Mouse (Mus musculus): ENCODE measurements around the gene Dync2h1. TPM values are rescaled to one million over a fixed set of nuclear protein-coding genes. Genes with fewer than 3 reads are reported as not detected.

The Dync2h1 gene
- polyA plus RNA-seq, 1 experiment: 1.1 TPM

DNA sequence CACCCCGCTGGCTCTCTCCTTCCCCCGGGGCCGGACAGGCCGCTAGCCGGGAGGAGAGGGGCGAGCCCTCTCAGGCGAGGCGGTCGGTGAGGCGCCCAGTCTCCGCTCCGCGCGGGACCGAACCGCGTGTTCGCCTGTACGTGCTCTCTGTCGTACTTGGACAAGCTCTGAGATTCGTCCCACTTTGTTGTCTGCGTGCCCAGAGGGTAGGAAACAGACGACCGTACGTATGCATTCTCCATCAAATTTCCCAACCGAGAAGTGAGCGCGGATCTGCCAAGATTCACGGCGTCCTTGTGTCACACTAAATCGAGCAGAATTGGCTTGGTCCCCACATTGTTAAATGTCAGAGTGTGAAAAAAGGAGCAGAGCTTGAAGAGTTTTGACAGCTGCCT, 648 bp upstream of the Dync2h1 start:
- peaks cover 4% of the 10 kb centered on the region for H3K36me3 ChIP-seq (ENCODE audit: control insufficient read depth, insufficient read depth)

DNA sequence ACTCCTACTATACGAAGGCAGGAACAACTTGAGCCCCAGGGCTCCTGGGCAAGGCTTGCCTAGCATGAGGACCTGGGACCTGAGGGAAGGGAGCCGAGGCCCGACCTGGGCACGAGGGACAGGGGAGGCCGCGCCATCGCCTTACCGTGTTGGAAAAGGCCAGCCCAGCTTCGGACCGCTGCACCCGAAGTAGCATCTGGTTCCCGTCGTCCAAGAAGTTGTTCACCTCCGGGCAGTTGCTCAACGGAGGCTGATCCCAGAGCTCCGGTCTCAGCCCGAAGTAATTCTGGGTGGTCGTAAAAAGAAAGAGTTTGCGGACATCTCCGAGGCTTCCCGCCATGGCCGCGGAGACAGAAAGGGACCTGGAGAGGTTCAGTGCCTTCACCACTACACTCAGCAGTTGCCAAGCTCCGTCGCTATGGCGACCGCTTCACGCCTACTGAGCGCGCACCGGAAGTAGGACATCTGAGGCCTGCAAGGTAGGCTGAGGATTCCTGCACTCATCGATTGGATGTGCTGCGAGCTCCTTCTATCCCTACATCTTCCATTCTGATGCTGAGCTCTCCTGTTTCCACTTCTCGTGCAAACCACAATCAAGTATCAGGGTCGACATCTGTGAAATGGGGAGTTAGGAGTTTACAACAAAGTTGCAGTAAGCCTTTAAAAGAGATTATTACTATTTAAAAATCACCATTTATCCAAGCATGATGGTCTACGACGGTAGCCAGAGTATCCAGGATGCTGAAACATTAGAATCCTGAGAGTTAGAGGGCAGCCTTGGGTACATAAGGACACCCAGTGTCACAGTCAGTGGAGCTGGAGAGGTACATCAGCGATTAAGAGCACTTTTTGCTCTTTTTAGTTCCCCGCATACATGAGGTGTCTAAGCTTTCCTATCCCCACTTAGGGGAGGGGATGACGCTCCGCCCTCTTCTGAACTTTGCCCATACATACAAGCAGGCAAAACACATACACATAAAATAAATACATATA, 7.3 kb downstream of the Dync2h1 start:
- Histone ChIP-seq H3ac (ENCODE audit: control insufficient read depth, insufficient read length) (no peak overlapping the region), H3K36me3 (ENCODE audit: control insufficient read depth, insufficient read depth) (no peaks in the 10 kb centered on the region), H3K4me3 (peak overlapping the region; percentile 17), H3K4me2 (ENCODE audit: low read depth) (peak overlapping the region; percentile 61), H3K79me2 (ENCODE audit: control insufficient read depth, insufficient read depth) (no peaks in the 10 kb centered on the region), H3K27me3 (ENCODE audit: control insufficient read depth, insufficient read depth, insufficient read length) (no peaks in the 10 kb centered on the region)
- no peak for TF ChIP-seq USF1 (IDR thresholded peaks at IDR 0.05; ENCODE audit: low read depth)
- TF ChIP-seq SRF (IDR thresholded peaks at IDR 0.05; ENCODE audit: control insufficient read depth, insufficient read length, low read depth): no peak
- TF ChIP-seq MYOG (IDR thresholded peaks at IDR 0.05; ENCODE audit: control insufficient read depth in 1 of 3, insufficient read depth in 1 of 3, insufficient read length in 2 of 3, low read depth in 2 of 3): no peak
- TF ChIP-seq TCF12 (IDR thresholded peaks at IDR 0.05; ENCODE audit: insufficient read depth, poor library complexity, severe bottlenecking): no peak
- no peak for TF ChIP-seq POLR2A (IDR thresholded peaks at IDR 0.05; ENCODE audit: insufficient read length, low read depth)
- TF ChIP-seq MAX (IDR thresholded peaks at IDR 0.05; ENCODE audit: low read depth): no peak
- TF ChIP-seq POLR2AphosphoS2 (IDR thresholded peaks at IDR 0.05; ENCODE audit: insufficient read length, low read depth): peak; percentile 56

More for the DNA sequence above, 648 bp upstream of the Dync2h1 start:
- Histone ChIP-seq H3K79me2 (ENCODE audit: control insufficient read depth, insufficient read depth) (peaks cover 52% of the 10 kb centered on the region), H3K4me3 (peak overlapping the region; percentile 78), H3K27me3 (ENCODE audit: control insufficient read depth, insufficient read depth, insufficient read length) (no peaks in the 10 kb centered on the region), H3ac (ENCODE audit: control insufficient read depth, insufficient read length) (peak overlapping the region; percentile 71), H3K4me2 (ENCODE audit: low read depth) (peak overlapping the region; percentile 80)
- no peak for TF ChIP-seq CEBPB (IDR thresholded peaks at IDR 0.05; ENCODE audit: insufficient read depth, poor library complexity, severe bottlenecking)
- no peak for TF ChIP-seq TCF3 (IDR thresholded peaks at IDR 0.05; ENCODE audit: insufficient read length, low read depth)
- no peak for TF ChIP-seq POLR2A (IDR thresholded peaks at IDR 0.05; ENCODE audit: insufficient read length, low read depth)
- no peak for TF ChIP-seq TCF12 (IDR thresholded peaks at IDR 0.05; ENCODE audit: insufficient read depth, poor library complexity, severe bottlenecking)
- TF ChIP-seq REST (IDR thresholded peaks at IDR 0.05; ENCODE audit: insufficient read depth, insufficient read length): no peak
- no peak for TF ChIP-seq MYOD1 (IDR thresholded peaks at IDR 0.05; ENCODE audit: control insufficient read depth in 1 of 3, insufficient read length in 2 of 3, low read depth in 2 of 3)
- TF ChIP-seq MYOG (IDR thresholded peaks at IDR 0.05; ENCODE audit: control insufficient read depth in 1 of 3, insufficient read depth in 1 of 3, insufficient read length in 2 of 3, low read depth in 2 of 3): no peak
- TF ChIP-seq E2F4 (IDR thresholded peaks at IDR 0.05; ENCODE audit: insufficient read depth): no peak
- no peak for TF ChIP-seq USF1 (IDR thresholded peaks at IDR 0.05; ENCODE audit: low read depth)
- TF ChIP-seq SRF (IDR thresholded peaks at IDR 0.05; ENCODE audit: control insufficient read depth, insufficient read length, low read depth): no peak
- TF ChIP-seq MAX (IDR thresholded peaks at IDR 0.05; ENCODE audit: low read depth): no peak
- TF ChIP-seq POLR2AphosphoS2 (IDR thresholded peaks at IDR 0.05; ENCODE audit: insufficient read length, low read depth): no peak

DNA sequence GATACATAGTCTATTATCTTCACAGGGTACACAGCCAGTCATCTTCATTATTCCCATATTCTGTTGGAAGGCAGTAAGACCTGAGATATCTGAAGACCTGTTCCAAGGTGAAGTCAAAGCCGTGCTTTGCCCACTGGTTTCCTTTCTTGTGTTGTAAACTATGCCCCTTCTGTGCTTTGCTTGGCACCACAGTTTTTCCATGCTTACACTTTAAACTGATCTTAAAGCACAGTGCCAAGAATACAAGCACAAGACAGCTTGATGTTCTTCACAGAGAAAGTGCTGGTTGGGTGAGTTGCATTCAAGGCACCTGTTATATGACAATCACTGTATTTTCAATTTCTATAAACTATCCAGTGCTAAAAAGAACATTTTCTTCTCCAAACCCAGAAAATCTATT, 10.5 kb downstream of the Dync2h1 start:
- no peaks in the 10 kb centered on the region for H3K27me3 ChIP-seq (ENCODE audit: control insufficient read depth, insufficient read depth, insufficient read length)
- no peak overlapping the region for H3K4me2 ChIP-seq (ENCODE audit: low read depth)
- no peak overlapping the region for H3K4me3 ChIP-seq
- TF ChIP-seq TCF3 (IDR thresholded peaks at IDR 0.05; ENCODE audit: insufficient read length, low read depth) (no peak), SRF (IDR thresholded peaks at IDR 0.05; ENCODE audit: control insufficient read depth, insufficient read length, low read depth) (no peak), MYOG (IDR thresholded peaks at IDR 0.05; ENCODE audit: control insufficient read depth in 1 of 3, insufficient read depth in 1 of 3, insufficient read length in 2 of 3, low read depth in 2 of 3) (no peak), E2F4 (IDR thresholded peaks at IDR 0.05; ENCODE audit: insufficient read depth) (no peak)
- H3ac ChIP-seq (ENCODE audit: control insufficient read depth, insufficient read length): no peak overlapping the region
- no peaks in the 10 kb centered on the region for H3K79me2 ChIP-seq (ENCODE audit: control insufficient read depth, insufficient read depth)
- H3K36me3 ChIP-seq (ENCODE audit: control insufficient read depth, insufficient read depth): peaks cover 5% of the 10 kb centered on the region

DNA sequence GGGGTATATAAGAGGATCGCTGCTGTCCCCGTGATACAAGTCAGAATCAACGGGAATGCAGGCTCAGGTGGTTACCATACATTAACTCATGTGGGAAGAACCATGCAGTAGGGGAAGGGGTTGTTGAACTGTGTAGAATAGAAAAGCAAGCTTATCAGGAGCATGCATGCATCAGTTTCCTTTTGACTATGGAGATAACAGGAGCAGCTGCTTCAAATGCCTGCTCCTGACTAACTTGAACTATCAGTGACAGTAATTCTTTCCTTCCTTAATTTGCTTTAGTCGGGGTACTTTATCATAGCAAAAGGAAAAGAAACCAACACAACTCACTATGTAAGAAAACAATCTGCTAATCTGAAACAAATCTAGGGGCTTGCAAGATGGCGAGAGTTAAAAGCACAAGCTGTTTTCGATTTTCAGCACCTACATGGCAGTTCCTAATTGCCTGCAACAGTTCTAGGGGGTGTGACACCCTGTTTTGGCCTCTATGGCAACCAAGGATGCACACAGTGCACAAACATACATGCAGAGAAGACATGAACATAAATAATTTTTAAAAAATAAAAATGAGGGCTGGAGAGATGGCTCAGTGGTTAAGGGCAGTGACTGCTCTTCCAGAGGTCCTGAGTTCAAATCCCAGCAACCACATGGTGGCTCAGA, 16.8 kb downstream of the Dync2h1 start:
- no peaks in the 10 kb centered on the region for H3K79me2 ChIP-seq (ENCODE audit: control insufficient read depth, insufficient read depth)
- H3K4me2 ChIP-seq (ENCODE audit: low read depth): no peak overlapping the region

More for the DNA sequence above, 16.8 kb downstream of the Dync2h1 start:
- TF ChIP-seq MYOD1 (IDR thresholded peaks at IDR 0.05; ENCODE audit: control insufficient read depth in 1 of 3, insufficient read length in 2 of 3, low read depth in 2 of 3) (no peak), TCF12 (IDR thresholded peaks at IDR 0.05; ENCODE audit: insufficient read depth, poor library complexity, severe bottlenecking) (no peak), POLR2A (IDR thresholded peaks at IDR 0.05; ENCODE audit: insufficient read length, low read depth) (no peak), USF1 (IDR thresholded peaks at IDR 0.05; ENCODE audit: low read depth) (no peak), SRF (IDR thresholded peaks at IDR 0.05; ENCODE audit: control insufficient read depth, insufficient read length, low read depth) (no peak), MAX (IDR thresholded peaks at IDR 0.05; ENCODE audit: low read depth) (no peak), POLR2AphosphoS2 (IDR thresholded peaks at IDR 0.05; ENCODE audit: insufficient read length, low read depth) (no peak), E2F4 (IDR thresholded peaks at IDR 0.05; ENCODE audit: insufficient read depth) (no peak), CEBPB (IDR thresholded peaks at IDR 0.05; ENCODE audit: insufficient read depth, poor library complexity, severe bottlenecking) (no peak), MYOG (IDR thresholded peaks at IDR 0.05; ENCODE audit: control insufficient read depth in 1 of 3, insufficient read depth in 1 of 3, insufficient read length in 2 of 3, low read depth in 2 of 3) (no peak), TCF3 (IDR thresholded peaks at IDR 0.05; ENCODE audit: insufficient read length, low read depth) (no peak), REST (IDR thresholded peaks at IDR 0.05; ENCODE audit: insufficient read depth, insufficient read length) (no peak)
- Histone ChIP-seq H3K4me3 (no peak overlapping the region), H3ac (ENCODE audit: control insufficient read depth, insufficient read length) (no peak overlapping the region), H3K36me3 (ENCODE audit: control insufficient read depth, insufficient read depth) (peaks cover 9% of the 10 kb centered on the region), H3K27me3 (ENCODE audit: control insufficient read depth, insufficient read depth, insufficient read length) (no peaks in the 10 kb centered on the region)
